Mouse (Mus musculus) gonadal fat pad, adult 2 months (tissue): ENCODE measurements around the gene Zc3h15. TPM values are rescaled to one million over a fixed set of nuclear protein-coding genes. Genes with fewer than 3 reads are reported as not detected.
"Not testable (repeated sequence)": the region's sequence is repeated elsewhere in the genome, so short reads cannot be mapped to it uniquely, and the experiment has no call there.

Experiments used
- DNase-seq: peaks from one replicate; pipeline ENCODE4 v3.0.0-alpha.2; 2012; ENCODE audit warnings: low read depth
- polyA plus RNA-seq: library from polyadenylated mRNA; depleted of rRNA; stranded (reverse); fragments of >200 nt; gene quantifications from 2 replicates; pipeline ENCODE4 v1.2.3, GENCODE M21; 2012; rRNA removed

Gene Zc3h15
- 19.4 and 26.2 TPM in 2 replicates for polyA plus RNA-seq

DNA sequence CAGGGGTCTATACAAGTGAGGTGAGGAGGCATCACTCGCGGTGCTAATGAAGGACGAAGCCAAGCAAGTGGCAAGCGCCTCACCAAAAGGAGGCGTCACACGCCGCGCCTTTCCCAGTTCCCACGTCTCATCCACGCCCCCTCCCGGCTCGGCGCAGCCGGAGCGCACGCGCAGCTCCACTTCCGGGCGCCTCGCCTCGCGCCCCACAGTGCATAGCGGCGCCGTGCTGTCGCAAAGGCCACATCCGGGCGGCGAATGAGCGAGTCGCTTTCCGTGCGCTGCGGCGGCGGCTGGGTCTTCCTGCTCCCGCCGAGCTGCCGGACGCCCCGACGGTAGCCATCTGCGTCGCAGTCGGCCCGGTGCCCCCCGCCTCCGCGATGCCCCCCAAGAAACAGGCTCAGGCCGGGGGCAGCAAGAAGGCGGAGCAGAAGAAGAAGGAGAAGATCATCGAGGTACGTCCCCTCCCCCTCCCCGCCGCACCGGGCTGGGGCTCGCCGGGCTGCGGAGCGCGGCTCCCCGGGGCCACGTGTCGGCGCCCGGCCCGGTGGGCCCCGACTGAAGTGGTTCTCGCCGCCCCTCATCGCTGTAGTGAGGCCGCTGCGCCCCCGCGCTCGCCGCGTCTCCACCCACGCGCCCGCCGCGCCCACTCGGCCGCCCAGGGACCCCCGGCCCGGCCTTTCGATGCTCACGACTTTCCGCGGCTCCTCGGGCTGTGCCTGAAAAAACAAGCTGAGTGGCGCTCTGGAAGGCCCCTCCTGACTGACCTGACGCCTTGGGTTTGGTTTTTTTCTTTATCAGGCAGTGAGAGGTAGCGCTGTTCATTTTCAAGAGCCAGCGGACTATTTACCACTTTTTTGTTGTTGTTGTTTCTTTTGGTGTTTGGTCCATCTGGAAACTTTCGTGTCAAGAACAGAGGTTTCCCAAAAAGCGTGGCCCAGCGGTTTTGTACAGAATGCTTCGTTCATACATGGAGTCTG, at the start of gene Zc3h15:
Zc3h15 (plus strand) TSS at position 160 of the 977 bp plus-strand sequence.
- DNase-seq = peak; percentile 46

- DNase-seq = no peak
Observed at GRCm38 (mm10) chr2:83620558-83621367, 23.5 kb upstream of the Zc3h15 start.

- no peak for DNase-seq
Observed at GRCm38 (mm10) chr2:83621511-83621910, 22.7 kb upstream of the Zc3h15 start.

DNA sequence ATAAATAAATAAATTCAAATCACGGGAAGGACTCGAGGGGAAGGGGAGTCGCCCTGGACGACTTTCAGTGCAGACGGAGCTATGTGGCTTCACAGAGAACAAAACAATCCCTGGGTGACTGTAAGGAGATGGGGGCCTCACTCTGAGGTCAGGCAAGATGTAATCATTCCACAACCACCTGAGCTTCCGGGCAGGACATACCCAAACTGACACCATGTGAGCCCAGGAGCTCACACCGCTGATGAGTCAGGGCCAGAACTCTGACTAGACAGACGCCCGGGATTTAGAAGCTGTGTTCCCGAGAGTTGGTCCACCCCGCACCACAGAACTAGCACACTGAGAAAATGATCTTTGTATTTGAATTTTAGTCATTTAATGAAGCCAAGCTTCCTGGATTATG, 21.4 kb upstream of the Zc3h15 start:
- DNase-seq = no peak

GRCm38 (mm10) chr2:83624045-83624444, 20.2 kb upstream of the Zc3h15 start:
- no peak for DNase-seq

DNA sequence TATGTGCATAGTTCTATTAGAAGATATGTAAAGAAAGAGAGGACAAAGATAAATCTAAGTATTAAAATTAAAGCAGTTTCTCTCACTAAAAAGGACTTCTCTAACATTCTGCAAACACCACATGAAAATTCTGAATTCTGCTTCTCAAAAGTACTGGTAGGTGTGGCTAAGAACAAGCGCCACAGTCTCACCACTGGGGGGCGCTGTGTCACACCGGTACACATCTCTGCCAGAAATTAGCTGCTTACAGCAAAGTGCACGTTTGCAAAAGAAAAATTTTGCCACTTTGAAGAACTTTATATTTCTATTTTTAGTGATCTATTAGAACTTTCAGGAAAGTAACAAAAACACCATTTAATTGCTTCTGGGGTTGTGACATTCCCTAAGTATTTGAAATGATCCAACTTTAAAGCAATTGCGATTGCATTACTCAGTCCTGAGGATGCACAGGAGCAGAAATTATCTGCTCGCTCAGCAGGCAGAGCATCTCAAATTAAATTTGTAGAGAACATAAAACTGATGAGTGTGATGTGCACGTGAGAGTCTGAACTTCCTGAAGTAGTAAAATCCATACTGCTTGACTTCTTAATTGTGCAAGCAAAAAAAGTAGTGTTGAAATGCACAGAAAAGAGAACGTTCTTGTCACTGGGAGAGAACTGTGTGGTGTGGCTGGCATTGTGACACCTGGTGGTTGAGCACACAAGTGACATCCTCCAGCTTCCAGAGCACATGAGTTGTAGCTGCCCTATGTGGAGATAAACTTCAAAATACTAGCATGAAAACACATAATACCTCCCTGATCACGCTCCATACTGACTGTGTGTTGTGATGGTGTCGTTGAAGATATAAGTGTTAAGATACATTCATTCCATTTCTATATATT, 18.8 kb upstream of the Zc3h15 start:
- DNase-seq = no peak

GRCm38 (mm10) chr2:83626881-83627280, 17.4 kb upstream of the Zc3h15 start:
- no peak for DNase-seq

DNA sequence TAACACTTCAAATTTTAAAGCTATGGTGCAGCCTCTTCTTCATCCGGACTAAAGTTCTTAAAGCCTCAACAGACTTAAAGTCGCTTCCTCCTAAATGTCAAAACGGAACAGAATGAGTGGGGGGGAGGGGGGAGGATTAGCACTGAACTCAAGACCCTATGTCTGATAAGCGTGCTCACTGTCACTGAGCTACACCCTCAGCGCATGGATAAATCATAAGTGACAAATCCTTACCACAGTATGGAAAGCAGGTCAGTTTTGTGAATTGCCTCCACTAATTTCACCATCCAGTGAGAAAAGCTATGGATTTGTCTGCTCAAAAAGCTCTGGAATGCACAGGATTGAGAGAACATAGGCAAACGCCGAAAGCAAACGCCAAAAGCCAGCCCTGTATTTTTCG, 16.7 kb upstream of the Zc3h15 start:
- DNase-seq = no peak

- no peak for DNase-seq
Observed at GRCm38 (mm10) chr2:83627932-83628331, 16.3 kb upstream of the Zc3h15 start.

GRCm38 (mm10) chr2:83641993-83642392, 2.2 kb upstream of the Zc3h15 start:
- DNase-seq = no peak

DNA sequence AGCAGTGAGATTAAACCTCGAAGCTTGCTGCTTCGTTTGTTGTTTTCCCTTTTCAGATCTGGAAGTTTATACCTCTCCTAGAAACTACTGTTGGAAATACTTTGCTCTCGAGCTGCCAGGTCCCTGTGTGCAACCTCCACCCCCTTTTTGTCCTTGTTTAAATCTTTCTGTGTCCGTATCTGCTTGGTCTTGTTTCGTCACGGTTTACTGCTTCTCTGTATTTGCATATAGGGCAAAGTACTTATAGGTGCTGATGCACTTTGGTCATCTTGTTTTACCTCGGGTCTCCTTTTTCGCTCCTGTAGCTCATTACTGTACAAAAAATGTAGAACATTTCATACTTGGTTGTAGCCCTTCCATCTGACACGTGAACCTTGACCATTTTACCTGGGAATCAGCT, 4.7 kb downstream of the Zc3h15 start:
- no peak for DNase-seq

DNA sequence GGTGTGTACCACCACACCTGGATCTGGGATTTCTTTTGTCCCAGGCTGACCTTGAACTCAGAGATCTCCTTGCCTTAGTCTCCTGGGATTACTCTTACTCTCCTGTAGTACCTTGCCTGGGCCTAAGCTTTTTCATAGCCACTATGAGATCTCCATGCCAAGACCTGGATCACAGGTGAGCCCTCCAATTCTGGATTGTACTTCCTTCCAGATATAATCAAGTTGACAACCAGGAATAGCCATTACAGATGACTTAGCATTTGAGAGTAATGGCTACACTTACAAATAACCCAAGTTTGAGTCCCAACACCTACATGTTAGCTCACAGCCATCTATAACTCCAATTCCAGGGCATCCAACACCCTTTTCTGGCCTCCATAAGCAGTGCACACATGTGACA, 8.4 kb downstream of the Zc3h15 start:
- no peak for DNase-seq

DNA sequence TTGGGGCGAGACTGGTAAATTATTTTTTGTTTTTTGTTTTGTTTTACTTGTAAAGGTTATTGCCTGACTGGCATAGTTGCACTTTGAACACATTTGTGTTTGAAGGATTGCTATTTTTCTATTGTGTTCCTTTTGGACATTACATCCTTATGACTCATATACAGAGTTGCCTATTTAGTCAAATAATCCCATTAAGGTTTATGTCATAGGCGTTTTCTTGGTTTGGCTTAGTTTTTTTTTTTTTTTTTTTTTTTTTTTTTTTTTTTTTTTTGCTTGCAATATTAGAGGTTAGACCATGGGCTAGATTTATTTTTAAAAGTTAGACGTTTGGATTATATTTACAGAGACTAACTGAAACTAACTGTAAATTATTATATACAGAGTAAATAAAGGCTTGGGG, 15.0 kb downstream of the Zc3h15 start:
- DNase-seq = no peak

- no peak for DNase-seq
Observed at GRCm38 (mm10) chr2:83660114-83660513, 15.9 kb downstream of the Zc3h15 start.

DNA sequence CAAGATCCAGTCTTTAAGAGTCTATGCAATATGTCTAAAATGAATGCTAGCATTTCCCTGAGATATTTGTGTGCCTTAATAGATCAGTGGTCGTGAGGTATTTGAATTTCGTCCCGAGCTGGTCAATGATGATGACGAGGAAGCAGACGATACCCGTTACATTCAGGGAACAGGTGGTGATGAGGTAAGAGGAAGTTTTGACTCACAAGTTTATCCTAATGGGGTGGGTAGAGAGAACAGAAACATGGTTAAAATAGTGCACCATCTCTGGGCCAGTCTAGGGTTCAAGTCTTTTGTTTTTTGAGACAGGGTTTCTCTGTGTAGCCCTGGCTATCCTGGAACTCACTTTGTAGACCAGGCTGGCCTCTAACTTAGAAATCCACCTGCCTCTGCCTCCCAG, 17.1 kb downstream of the Zc3h15 start:
- DNase-seq = no peak

- DNase-seq = not testable (repeated sequence)
Observed at GRCm38 (mm10) chr2:83665051-83665450, 20.8 kb downstream of the Zc3h15 start.

DNA sequence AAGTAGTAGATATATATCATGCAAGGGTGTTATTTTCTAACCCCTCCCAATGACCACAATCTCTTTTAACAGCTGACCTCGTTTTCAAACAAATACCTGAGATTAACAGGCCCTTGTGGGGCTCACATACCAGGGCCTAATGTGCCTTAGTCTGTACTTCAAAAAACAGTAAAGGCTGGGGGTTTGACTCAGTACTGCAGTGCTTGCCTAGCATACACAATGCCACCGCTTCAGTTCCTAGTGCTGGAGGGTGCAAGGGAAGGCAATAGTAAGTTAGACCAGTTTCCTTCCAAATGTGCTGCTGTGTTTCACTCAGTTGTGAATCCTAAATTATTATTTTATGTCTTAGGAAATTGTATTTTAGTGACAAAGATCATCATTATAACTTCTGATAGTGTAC, 23.2 kb downstream of the Zc3h15 start:
- DNase-seq = no peak

DNA sequence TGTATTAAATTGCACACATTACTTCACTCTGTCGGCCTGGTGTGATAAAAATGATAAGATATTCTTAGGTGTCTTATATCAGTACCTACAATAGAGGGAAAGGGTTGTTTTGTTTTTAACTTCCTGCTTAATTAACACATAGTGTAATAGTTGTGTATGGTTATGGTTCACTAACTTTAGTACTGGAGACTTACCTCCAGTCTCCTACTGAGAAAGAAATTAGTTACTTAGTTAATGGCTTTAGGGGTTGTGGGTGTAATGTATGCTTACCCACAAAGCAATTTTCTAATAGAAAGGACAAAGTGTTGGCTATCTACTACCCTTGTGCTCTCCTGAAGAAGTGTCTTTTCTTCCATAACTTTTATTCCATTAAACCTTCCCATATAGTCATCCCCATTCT, 23.8 kb downstream of the Zc3h15 start:
- DNase-seq = no peak

DNA sequence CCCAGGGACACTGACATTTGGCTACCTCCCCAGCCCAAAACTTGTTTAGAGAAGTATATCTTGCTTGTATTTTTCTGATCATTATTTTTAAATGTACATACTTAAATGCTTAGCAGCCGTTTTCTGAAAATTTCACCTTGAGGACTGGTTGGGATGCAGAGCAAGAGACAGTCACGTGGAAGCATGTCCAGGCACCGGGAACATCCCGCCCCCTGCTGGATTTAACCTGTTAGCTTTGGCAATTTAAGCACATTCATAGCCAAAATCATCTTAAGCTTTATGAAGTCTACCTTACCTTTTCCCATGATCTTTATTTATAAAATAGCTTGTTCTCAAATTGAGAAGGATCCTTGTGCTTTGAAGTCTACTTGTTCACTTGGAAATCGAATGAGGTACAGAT, 25.8 kb downstream of the Zc3h15 start:
- no peak for DNase-seq

DNA sequence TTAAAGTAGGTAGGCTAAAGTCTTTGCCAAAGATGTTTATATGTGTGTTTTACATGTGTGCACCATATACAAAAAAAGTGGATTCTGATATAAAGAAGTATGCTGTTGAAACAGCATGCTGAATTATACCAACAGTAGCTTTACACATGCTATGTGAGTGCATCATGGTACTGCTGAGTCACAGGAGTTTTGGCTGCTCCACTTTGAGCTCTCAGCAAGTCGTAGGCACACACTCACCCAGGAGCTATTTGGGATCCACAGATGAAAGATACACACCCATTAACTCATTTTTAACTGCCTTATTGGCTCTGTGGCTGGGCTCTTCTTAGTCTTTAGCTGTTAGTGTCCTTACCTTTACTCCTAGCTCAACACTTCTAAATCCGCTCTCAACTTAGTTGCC, 27.6 kb downstream of the Zc3h15 start:
- DNase-seq = no peak

DNA sequence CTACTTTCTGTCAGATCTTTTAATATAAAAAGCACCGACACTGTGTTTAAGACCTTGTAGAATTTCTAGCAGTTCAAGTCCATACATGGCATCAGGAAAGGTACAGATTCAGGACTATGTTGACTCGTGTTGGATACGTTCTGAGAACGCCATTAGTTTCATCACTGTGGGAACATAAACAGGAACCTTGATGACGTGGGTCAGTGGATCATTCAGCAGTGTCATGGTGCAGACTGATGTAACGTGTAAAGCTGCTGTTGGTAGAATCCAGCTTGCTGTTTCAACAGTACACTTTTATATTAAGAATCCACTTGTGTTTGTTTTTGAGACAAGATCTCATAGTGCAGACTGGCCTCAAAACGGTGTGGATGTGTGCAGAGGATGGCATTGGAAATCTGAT, 28.8 kb downstream of the Zc3h15 start:
- DNase-seq = no peak

GRCm38 (mm10) chr2:83673843-83674242, 29.6 kb downstream of the Zc3h15 start:
- no peak for DNase-seq
